Mouse (Mus musculus): Measurements from ENCODE around the gene Enc1. TPM values are rescaled to one million over a fixed set of nuclear protein-coding genes. Genes with fewer than 3 reads are reported as not detected.
A peak's percentile ranks its signal among the peaks of the same experiment; 100 is the strongest.

Enc1 gene
- total RNA-seq, 2 experiments from 2014 or later: 14.1 to 15.3 TPM

DNA sequence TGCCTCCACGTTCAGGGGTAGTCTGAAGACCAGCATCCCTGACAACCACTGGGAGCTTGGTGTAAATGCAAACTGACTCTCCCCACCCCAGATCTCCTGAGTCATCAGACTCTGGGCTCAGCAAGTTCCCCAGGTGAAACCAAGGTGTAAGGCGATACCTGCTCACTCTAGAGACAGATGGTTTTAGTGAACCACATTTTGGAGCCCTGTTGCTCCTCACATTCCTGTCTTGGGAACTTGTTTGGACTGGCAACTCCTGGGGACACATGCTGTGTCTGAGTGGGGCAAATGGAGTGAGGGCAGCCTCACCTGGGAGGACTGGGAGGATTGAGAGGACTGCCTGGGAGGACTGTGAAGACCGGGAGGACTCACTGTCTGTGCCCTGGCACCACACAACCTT lies 13.1 kb upstream of the Enc1 start:
- DNase-seq: no peak

GRCm38 (mm10) chr13:97230101-97230500 lies 10.8 kb upstream of the Enc1 start:
- DNase-seq: no peak

- no peak for DNase-seq
Measured at GRCm38 (mm10) chr13:97233092-97233491, 7.8 kb upstream of the Enc1 start.

GRCm38 (mm10) chr13:97234785-97235417 lies 6.0 kb upstream of the Enc1 start:
- DNase-seq: peak; percentile 87

- DNase-seq: no peak
Measured at GRCm38 (mm10) chr13:97235911-97236310, 5.0 kb upstream of the Enc1 start.

DNA sequence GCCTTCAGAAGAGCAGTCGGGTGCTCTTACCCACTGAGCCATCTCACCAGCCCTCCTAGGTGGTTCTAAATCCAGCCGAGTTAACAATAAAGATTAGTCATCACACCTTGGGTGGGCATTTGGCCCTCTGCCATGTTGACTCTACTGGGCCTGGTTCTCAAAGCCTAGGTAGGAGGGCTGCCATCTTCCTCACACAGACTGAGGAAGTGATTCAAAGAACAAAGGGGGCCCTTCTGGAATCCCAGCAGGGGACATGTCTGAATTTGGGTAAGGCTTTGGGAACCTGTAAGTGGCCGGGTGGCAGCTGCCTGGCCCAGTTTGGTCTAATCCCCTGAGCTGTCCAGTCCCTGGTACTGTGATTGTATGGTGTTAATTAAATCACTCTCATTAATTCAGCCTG lies 3.2 kb upstream of the Enc1 start:
- no peak for DNase-seq

DNA sequence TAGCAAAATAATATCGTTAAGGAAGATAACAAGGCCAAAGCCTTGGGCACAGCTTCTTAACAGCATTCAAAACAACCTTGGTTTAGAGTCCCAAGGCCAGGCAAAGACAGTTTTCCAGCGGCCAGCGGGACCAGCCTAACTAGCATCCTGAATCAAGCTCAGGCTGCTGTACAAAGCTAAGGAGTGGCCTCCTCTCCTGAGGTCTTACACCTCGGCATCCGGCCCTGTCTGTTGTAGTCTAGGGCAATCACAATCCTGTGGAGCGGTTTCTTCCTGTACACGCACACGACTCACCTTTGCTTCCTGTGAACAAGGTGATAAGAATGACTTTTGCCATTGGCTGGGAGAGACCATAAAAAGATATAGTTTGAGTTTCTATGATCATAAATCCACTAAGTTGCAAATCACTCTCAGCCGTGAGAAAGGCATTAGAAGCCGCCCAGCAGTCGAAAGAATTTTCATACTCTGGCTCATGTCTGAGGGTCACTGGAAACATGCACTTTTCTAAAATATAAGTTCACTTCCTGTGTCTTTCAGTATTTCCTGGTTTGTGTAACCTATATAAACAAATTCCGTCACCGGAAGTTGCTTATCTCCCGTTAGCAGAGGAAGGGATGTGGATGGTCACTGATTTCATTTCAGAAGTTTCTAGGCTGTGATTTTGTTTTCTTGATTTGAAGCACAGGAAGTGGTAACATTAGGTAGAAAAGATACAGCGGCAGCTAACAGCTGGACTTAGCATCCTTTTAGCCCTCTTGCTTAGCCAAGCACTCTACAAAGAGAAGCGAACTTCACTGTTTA lies 2.5 kb upstream of the Enc1 start:
- DNase-seq: no peak

DNA sequence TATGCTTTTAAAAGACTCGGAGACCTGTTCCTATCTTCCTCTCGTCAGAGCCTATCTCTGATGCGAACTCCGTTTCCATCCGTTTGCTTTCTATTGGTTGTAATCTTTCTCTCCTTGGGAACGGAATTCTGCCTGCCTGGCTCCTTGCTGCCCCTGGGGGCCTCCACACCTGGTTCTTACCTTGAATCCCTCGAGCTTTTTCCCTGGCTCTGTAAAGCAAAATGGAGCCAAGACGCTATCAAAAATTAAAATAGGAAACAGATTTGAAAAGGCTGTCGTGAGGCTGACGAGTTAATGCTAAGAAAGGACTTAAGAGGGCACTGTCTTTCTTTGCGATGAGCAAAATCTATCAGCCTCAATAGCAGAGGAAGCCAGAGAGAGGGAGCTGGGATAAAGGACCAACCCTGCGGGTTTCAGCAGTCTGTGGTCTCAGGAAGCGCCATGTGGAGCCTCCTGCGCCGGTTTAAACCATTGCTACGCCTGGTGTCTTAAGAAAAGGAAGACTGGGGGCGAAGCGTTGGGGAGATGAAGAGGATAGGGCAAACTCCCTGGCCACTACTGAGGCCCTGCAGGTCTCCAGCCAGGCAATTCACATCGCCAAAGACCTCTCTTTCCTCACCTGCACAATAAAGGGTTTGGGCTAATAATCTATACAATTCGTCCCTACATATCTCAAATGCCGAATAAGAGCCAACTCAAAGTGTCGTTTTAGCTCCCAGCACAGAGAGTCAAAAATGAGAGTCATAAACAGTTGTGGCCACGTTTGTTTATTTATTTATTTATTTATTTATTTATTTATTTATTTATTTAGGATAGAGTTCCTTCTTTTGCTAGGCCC lies 1.3 kb upstream of the Enc1 start:
- DNase-seq: peak; percentile 54

DNA sequence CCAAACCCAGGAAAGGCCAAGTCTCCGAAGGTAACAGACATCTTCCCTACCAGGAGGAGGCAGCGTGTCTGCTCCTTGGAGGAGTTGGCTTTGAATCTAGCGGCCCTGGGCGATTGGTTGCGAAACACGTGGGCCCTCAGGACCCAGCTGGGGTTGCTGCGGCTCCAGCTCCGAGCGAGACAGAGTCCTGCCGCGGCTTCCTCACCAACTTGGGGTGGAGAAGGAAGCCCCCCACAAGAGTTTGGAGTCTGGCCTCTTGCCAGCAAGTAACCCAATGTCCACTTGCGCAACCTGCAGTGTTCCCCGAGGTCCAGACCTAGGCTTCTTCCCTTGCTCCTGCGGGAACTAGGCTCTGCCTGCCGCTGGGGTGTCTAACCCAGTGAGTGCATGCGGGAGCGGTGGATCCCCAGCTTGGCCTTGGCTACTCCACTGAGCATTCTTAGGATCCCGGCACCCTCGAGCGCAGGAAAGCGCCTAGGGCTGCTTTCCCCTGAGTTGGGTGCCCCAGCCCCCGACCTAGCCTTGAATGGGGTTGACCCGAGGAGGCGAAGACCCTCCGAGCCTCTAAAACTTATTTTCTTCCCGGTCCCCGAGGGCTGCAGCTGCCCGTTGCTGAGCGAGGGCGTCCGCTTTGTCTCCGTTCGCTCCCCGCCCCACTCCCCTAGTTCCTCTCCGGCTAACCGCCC lies 483 bp upstream of the Enc1 start:
- DNase-seq: peak; percentile 78

DNA sequence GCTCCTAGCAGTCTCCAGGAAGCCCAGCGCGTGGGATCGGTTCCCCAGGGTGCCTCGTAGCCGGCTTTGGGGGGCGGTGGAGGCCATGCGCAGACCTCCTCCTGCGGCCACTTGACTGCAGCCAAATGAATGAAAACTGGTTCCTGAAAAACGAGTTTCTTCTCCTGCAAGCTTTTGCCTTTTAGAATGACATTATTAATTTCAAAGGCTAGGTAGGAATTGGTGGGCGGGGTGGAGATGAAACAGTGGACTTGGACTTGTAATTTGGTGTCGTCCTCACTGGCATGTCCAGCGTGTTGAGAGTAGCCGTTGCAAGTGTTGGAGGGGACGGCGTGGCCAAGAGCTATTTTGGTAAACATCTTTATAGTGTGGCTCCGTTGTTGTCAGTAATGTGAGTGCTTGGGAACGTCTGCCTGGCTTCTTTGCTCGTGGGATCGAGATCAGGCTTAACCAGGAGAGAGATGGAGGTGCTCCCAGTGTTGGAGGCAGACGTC lies 929 bp downstream of the Enc1 start:
- DNase-seq: no peak

DNA sequence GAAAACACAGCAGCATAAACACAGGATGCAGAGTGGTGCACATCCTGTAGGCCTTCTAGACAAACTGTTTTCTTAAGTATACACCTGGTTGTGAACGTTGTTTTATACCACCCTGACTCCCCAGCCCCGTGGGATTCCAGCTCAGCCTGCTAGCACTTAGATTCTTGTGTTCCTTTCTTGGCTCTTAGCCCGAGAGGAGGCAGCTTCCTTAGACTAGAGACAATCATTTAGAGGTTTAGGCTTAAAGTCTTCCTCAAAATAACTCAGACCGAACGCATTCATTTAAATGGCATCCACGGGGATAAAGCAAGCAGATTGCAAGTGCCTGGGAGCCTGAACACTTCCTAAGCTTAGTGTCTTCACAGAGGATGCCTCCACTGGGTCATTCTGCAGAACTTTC lies 1.8 kb downstream of the Enc1 start:
- DNase-seq: no peak

- DNase-seq: no peak
Measured at GRCm38 (mm10) chr13:97243962-97244711, 3.2 kb downstream of the Enc1 start.

- DNase-seq: no peak
Measured at GRCm38 (mm10) chr13:97244712-97245105, 3.8 kb downstream of the Enc1 start.

GRCm38 (mm10) chr13:97245157-97245556 lies 4.3 kb downstream of the Enc1 start:
- no peak for DNase-seq

DNA sequence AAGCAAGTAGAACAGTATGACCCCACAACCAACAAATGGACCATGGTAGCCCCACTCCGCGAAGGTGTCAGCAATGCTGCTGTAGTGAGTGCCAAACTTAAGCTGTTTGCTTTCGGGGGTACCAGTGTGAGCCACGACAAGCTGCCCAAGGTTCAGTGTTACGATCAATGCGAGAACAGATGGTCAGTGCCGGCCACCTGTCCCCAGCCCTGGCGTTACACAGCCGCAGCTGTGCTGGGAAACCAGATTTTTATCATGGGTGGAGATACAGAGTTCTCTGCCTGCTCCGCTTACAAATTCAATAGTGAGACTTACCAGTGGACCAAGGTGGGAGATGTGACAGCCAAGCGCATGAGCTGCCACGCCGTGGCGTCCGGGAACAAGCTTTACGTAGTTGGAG lies 5.3 kb downstream of the Enc1 start:
- no peak for DNase-seq

GRCm38 (mm10) chr13:97247754-97248153 lies 6.8 kb downstream of the Enc1 start:
- no peak for DNase-seq

DNA sequence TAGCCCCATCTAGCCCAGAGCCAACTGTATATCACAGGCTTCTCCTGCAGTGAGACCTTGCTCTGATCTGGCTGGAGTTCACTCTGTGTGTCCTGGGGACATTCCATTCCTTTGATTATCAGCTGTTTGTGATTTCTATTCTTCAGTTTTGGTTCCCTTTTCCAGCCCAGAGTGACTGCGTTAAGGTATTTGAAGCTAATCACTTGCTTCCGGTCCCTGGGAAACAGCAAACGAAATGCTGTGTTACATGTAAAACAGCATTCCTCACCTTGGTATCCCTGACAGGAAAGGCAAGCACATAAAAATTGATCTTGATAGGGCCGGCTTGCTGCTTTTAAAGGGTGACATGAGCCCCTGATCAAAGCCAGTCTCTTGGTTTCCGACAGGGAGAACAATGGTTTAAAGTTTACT lies 8.2 kb downstream of the Enc1 start:
- no peak for DNase-seq

DNA sequence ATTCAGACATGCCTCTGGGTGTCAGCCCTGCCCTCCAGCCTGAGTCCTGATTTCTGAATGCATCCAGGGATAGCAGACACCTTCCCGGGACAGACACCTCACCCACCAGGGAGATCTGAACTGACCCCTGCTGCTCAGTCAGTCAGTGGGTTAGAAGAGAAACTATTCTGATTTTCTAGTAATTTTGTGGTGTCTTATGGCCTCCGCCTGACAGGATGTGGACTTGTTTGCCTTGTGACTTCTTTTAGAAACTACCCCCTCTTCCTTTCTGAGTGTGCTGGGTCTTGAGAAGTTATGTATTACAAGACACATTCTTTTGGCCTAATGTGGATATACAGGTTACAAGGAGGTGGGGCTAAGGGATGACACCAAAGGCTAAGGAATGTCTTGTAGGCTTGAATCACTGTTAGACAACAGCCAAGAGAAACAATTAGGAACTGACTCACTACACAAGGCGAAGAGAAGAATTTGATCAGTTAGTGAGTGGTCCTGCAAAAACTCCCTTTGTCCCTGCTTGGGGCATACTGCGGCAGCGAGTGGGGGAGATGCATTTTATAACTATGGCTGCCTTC lies 8.7 kb downstream of the Enc1 start:
- no peak for DNase-seq

GRCm38 (mm10) chr13:97250148-97250547 lies 9.2 kb downstream of the Enc1 start:
- no peak for DNase-seq

- no peak for DNase-seq
Measured at GRCm38 (mm10) chr13:97250551-97251380, 9.9 kb downstream of the Enc1 start.

All from heart, postnatal 4 days (tissue).